Mouse (Mus musculus) embryonic stem cell, embryonic (primary cell): ENCODE measurements around the gene Pigp.
"Not testable (repeated sequence)": the region's sequence is repeated elsewhere in the genome, so short reads cannot be mapped to it uniquely, and the experiment has no call there.

Experiments used
- CTCF ChIA-PET, 4 experiments: fragments of 300-600 bp in 2 of 4; fragments of 350-600 bp in 2 of 4; sonication (Branson Sonifier 250); formaldehyde crosslinking; loops; one replicate each; lab custom pipeline; 2022; ENCODE audit warnings: inconsistent platforms in 2 of 4; lab: Charles Lee
- POLR2A ChIA-PET, 4 experiments: fragments of 300-600 bp in 2 of 4; fragments of 350-600 bp in 2 of 4; sonication (Branson Sonifier 250); formaldehyde crosslinking; loops; one replicate each; lab custom pipeline; 2022; ENCODE audit warnings: antibody characterized with exemption in 4 of 4, inconsistent platforms in 1 of 4; lab: Charles Lee

Pigp gene

DNA sequence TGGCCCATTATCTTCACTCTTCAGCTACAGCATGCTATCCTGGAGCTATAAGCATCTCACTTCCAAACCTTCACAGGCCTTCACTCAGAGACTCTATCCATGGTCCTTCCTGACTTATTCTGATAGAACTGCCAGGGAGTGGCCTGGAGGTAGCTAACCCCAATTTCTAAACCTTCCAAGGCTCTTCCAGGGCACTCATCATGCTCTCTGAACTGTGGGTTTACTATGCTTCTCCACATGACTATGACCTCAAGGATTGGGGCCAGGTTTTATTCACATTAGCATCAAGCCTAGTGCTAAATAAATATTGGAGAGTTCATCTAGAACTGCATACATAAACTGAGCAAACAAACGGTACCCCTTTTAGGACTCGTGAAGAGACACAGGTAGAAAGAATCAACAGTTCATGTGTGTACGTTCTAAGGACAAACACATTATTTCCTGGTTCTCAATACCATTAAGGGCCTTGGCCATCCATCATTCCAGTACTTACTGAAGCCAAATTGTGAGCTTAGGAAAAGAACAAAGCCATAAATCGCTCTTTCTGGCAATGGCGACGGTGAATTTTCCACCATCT lies 2.0 kb downstream of the Pigp start:
- CTCF ChIA-PET = interaction anchor here in 2 of 4 experiments (0.6 to 1.2 kb wide), 3 partner anchors 16 to 455 kb away, joined by 3 read pairs; partner anchors contain the start of gene Hlcs (in 1 of the 2)

DNA sequence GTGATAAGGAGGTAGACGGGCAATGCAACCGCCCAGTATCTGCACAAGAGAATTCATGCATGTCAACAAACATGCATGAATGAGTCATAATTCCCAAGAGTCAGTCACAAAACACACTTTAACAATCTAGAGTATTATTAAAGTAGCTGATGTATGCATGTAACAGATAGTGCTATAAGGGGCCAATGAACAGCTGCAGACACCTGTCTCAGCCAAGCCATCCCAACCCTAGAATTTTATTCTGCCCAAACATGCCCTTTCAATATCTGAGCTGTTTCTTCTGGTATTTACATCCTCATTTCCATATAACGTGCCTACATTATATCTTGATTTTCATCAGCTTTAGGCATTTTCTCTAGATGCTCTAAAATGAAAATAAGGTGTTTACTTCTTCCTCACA lies 6.2 kb downstream of the Pigp start:
- ChIA-PET CTCF (no interaction called here), POLR2A (no interaction called here)

More for the DNA sequence above, 2.0 kb downstream of the Pigp start:
- POLR2A ChIA-PET = interaction anchor here in 3 of 4 experiments (0.6 to 3.5 kb wide), 19 partner anchors 10 to 683 kb away, joined by 3 to 19 read pairs (median 4); partner anchors contain the start of genes Hlcs (in 2 of the 3) and Morc3 (in 1 of the 3)

DNA sequence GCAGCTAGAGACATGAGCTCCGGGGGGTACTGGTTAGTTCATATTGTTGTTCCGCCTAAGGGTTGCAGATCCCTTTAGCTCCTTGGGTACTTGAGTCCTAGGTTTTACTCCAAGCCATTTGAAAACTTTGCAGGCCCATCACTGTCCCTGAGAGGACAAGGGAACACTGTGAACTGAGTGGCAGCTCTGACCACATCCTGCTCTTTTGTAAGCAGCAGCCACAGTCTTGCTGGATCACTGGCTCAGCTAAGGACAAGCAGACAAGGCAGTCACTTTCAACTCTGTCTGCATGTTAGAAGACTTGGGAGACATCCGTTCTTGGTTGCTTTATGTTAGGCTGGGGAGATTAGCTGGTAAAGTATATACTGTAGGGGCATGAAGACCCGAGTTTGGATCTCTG lies 7.8 kb downstream of the Pigp start:
- CTCF ChIA-PET = no interaction called here
- POLR2A ChIA-PET = no interaction called here

DNA sequence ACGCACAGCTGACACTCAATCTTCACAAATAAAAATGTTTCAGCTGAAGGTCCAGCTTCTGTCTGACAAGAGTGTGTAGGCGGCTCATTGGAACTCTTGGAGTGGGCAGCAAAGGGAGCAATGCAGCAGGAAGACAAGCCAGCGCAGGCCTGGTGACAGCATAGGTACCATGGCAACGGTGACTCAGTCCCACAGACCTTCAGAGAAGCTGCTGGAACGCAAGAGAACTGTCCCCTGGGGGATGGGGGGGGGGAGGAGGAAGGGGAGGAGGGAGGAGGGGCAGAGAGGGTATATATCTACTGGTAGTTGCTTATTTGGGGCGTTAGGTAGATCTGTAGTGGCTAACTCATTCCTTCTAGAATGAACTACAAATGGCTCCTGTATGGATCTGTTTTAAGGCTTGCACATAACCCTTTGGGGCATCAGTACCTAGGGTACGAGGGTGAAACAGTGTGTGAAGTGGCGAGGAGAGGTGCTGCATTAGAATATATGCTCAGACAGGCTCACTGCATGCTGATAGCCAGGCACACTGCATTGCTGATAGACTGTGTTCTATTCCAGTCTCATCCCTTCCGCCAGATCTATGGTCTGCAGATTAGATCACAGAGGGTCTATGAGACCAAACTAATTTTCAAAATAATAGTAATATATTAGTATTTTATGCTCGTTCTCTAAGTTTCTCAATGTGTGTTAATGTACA lies 9.3 kb downstream of the Pigp start:
- POLR2A ChIA-PET = interaction anchor here in 2 of 4 experiments (0.5 to 0.8 kb wide), 3 partner anchors 196 to 430 kb away, joined by 3 read pairs; no protein-coding TSS in a partner anchor
- CTCF ChIA-PET = no interaction called here

DNA sequence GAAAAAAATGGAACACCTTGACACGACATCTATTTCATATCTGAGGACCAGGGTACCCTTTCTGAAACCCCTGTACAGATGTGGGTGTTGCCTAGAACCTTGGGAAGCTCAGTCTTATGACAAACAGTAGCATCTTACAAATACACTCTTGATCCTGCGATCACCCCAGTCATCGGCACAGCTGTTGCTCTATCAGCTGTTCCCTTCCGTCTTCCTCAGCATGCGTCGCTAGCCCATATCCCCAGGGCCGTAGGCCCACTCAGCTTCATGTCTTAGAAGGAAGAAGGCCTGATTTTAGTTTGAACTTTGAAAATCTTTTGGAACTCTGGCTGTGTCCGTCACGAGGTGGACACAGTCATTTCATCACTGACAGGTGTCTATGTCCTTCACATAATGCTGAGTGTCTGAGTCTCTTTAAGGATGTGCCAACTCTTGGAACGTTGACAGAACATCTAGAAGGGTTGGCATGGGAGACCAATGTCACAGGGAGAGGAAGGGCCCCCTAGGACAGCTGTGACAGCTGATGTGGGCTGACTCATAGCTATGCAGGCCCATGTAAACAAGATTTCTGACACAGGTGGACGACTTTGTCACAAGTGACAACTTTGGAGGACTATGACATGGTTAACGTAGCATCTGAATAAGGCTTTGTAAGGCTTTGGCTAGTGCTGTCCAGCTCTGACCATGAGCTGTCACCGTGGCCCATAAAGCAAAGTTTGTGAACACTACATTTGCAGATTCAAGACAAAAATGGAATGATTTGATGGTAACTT lies 10.9 kb downstream of the Pigp start:
- ChIA-PET POLR2A (interaction anchor here in 1 of 4 experiments (2.0 kb wide), 1 partner anchor 9 kb away, joined by 5 read pairs; the partner anchor contains the start of gene Ttc3), CTCF (no interaction called here)

DNA sequence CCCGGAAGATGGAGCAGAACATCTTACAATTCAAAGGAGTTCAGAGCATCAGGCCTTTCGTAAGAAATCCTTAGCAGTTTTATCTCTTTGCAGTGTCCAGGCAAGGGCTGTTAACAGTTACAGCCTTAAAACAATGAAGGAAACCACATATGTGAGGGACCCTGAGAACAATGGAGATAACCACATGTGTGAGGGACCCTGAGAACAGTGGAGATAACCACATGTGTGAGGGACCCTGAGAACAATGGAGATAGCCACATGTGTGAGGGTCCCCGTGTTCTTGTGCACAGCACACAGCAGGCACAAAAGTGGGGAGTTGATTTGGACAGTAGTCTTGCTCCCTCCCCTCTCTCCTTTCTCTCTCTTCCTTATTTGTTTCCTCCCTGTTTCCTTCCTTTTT lies 13.6 kb downstream of the Pigp start:
- ChIA-PET POLR2A (no interaction called here), CTCF (no interaction called here)

DNA sequence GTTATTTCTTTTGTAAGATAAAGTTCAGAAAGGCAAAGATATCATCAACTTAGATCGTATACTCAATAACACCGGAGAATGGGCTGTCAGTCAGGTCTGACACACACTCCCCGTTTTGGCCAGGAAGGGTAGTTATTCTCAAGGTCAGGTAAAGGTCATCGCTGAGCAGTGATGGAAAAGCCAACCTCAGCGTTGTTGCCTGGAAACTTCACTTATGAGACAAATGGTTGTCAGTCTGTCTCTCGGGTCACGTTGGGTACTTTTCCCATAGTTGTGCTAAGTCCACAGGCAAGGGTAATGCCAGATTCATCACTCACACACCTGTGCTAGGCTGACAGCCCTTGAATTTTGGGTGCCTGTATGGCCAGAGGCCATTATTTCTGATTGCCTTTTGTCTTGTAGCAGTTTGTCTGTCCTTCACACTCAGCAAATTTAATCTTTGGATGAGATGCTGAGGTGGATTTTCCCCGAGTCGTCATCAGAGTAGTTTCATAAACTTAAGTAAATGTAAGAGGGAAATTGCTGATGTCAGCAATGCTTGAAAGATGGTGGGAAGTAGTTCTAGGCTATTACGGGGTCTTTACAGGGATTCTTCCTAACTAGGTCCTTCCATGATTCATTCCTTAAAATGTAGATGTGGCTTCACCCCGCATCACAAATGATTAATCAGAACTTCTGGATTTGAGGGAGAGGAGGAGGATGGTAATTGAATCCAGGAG lies 14.7 kb downstream of the Pigp start:
- ChIA-PET CTCF (no interaction called here), POLR2A (no interaction called here)

DNA sequence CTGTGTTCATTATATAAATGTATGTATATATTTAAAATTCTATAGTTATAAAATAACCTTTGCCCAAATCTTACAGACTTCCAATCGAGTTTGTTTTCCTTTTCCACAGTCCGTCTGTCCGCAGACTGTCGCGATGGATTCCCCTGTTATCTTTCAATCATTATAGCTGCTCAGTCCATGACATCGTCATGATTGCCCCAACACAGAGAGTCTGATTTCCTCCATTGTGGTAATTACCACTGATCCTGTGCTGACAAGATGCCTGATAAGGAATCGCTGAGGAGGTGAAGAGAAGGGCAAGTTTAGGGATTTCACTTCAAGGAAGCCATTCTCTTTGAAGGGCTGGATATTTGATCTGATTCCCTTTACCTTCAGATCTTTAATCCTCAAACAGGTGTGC lies 15.6 kb downstream of the Pigp start:
- CTCF ChIA-PET = no interaction called here

DNA sequence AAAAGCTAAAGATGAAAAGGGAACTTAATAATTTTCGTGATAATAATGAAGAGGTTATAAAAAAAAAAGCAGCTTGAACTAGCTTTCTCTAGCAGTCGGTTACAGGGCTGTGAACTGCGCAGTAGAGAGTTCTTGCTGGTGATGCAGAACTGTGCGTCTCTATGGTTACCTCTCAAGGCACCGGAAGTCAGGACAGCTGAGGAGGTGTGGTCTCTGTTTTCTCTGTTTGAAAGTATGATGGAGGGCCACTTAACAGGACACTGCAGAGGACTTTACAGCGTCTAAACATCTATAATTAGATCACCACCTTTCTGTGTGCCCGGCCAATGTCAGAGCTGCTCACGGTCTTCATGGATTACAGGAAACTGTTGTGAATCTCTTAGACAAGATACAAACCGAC lies 17.2 kb downstream of the Pigp start:
- POLR2A ChIA-PET = interaction anchor here in 3 of 4 experiments (0.5 to 2.0 kb wide), 4 partner anchors 9 to 166 kb away, joined by 3 to 7 read pairs (median 4); no protein-coding TSS in a partner anchor
- CTCF ChIA-PET = interaction anchor here in 3 of 4 experiments (0.7 to 1.2 kb wide), 5 partner anchors 14 to 685 kb away, joined by 3 to 4 read pairs (median 4); no protein-coding TSS in a partner anchor

More for the DNA sequence above, 15.6 kb downstream of the Pigp start:
- POLR2A ChIA-PET = interaction anchor here in 1 of 4 experiments (0.6 to 2.0 kb wide), 2 partner anchors 46 to 398 kb away, joined by 4 to 7 read pairs; no protein-coding TSS in a partner anchor

DNA sequence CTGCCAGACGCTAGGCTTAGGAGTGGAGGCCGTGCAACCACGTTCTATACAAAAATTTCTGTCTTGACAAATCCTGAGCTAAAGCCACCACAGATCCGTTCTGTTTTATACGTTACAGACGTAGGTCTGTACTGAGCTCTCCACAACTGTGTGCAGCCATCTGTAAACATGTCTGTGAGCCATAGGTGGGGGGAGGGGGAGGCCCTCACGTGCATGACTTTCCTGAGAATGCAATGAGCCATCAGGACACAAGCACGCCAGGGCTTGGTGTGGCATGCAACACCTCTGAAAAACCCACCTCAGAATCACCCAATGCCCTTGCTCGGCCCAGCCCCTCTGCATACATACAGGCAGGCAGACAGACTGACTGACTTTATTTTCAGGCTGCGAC lies 21.4 kb downstream of the Pigp start:
- ChIA-PET CTCF (no interaction called here), POLR2A (interaction anchor here in 2 of 4 experiments (0.6 to 1.5 kb wide), 2 partner anchors 14 to 1871 kb away, joined by 4 to 5 read pairs; no protein-coding TSS in a partner anchor)

DNA sequence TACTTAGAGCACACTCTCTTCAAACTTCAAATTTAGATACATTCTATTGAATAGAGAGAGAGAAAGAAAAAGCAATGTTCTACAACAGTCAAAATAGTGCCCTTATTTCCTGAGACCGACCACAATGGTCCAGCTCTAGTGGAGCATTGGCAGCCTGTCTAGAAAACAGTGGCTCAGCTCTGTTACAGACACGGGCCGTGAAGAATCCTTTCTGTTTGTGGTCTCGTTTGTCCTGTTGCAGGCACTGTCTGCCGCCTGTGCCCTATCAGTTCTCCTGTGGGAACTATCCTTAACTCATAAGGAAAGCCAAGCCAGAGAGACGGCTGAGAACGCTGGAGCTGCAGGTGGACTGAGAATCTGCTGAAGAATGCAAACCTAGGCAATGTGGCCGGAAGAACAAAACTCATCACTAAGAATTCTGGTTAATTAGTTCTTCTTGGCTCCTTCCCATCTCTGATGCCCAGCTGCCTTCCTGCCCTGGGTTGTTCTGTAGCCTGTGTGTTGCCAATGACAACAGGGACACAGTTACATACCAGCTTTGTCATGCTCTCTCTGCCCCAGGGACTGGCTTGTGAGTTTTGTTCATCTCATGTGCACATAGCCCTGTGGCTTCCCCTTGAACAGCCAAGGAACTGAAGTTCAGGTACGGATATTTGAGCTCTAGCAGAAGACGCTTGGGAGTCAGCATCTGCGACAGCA lies 21.9 kb downstream of the Pigp start:
- ChIA-PET CTCF (interaction anchor here in 1 of 4 experiments (0.6 kb wide), 1 partner anchor 95 kb away, joined by 3 read pairs; no protein-coding TSS in a partner anchor), POLR2A (interaction anchor here in 1 of 4 experiments (1.2 to 1.5 kb wide), 2 partner anchors 13 to 20 kb away, joined by 3 to 4 read pairs; partner anchors contain the start of gene Ttc3)

DNA sequence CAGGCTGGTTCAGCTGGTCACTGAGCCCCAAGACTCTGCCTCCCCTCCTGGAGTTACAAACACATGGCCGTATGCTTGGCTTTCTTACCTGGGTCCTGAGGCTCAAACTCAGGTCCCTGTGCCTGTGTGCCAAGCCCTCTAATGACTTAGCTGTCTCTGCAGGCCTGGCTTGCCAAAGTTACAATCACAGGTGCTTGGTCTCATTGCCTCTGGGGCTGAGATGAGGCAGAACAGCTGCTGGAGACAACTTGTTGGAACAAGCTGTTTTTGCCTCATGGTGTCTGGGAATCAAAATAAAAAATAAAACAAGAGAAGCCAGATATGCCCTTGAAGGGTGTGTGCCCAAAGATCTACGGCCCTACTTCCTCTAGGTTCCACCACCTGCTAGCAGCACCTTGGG lies 22.9 kb downstream of the Pigp start:
- ChIA-PET CTCF (interaction anchor here in 1 of 4 experiments (0.6 kb wide), 1 partner anchor 94 kb away, joined by 3 read pairs; no protein-coding TSS in a partner anchor), POLR2A (interaction anchor here in 1 of 4 experiments (1.2 to 1.5 kb wide), 2 partner anchors 12 to 21 kb away, joined by 3 to 4 read pairs; partner anchors contain the start of gene Ttc3)

DNA sequence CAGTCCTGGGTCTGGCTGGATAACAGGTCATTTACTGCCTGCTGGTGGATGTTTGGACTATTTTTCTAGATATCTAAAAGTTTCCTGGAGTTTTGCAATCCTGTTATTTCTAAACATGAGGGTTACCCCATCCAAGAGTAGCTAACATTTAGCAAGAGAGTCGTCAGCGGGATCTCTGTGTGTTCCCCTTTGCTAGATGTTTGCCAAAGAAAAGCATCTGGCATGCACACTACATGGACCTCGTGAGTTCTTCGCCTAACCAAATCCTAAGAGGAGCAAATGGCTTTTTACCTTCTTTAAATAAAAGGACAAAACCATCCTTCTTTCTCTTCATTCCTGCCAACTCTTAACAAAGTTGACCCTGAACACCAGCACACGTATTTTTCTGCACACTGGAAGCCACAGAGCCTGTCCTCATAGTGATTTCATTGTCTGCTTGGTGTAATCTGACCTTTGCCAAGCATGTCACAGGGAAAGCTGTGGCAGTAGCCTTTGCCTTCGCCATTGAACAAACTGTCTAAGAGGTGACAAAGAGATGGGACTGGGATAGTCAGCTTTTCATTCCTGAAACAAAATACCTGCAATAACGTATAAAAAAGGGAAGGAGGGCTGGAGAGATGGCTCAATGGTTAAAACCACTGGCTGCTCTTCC lies 24.4 kb downstream of the Pigp start:
- ChIA-PET CTCF (no interaction called here), POLR2A (interaction anchor here in 1 of 4 experiments (0.6 kb wide), 1 partner anchor 184 kb away, joined by 3 read pairs; no protein-coding TSS in a partner anchor)

DNA sequence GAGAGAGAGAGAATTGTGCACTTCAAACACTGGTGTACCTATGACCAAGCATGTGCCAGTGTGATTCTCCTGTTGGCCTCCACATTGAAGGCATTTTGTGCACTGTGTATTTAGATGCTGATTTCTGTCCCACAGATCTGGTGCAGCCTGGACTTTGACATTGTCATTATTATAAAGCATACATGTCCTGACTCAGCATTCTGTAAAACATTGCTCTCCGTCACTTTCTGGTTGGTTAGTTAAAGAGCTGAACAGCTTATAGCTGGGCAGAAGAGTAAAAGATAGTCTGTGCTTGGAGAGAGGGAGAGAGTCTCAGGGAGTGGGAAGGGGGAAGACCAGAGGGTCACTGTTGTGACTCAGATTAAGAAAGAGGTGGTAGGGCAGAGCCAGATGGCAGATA lies 25.9 kb downstream of the Pigp start:
- ChIA-PET POLR2A (interaction anchor here in 1 of 4 experiments (0.8 kb wide), 1 partner anchor 9 kb away, joined by 5 read pairs; no protein-coding TSS in a partner anchor), CTCF (interaction anchor here in 1 of 4 experiments (0.6 to 0.9 kb wide), 2 partner anchors 32 to 41 kb away, joined by 3 read pairs; no protein-coding TSS in a partner anchor)

DNA sequence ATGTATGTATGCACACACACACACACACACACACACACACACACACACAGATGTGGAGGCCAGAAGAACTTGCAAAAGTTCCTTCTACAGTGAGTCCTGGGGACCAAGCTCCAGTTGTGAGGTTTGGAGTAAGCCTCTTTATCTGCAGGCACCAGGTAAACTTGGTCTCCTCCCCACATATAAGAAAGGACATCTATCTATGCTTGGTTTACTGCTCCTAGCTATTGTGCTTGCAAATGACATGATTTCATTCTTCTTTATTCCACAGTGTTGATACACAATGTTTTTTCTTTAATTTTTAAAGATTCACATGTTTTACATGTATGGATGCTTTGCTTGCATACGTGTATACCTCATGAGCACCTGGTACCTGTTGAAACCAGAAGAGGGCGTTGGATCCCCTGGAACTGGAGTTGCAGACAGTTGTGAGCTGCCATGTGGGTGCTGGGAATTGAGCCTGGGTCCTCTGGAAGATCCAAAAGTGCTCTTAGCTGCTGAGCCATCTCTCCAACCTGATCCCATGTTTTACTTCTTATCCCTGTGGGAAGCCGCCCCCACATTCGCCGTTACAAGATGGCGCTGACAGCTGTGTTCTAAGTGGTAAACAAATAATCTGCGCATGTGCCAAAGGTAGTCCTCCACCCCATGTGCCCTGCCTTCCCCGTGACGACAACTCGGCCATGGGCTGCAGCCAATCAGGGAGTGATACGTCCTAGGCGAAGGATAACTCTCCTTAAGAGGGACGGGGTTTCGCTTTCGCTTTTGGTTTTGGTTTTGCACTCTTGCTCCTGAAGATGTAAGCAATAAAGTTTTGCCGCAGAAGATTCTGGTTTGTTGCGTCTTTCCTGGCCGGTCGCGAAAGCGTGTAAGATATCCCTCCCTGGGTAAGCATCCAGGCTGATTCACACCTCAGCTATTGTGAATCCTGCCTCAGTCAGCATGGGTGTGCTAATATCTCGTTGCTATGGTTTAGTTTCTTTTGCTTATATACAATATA lies 32.2 kb downstream of the Pigp start:
- CTCF ChIA-PET, POLR2A ChIA-PET: not testable (repeated sequence)

DNA sequence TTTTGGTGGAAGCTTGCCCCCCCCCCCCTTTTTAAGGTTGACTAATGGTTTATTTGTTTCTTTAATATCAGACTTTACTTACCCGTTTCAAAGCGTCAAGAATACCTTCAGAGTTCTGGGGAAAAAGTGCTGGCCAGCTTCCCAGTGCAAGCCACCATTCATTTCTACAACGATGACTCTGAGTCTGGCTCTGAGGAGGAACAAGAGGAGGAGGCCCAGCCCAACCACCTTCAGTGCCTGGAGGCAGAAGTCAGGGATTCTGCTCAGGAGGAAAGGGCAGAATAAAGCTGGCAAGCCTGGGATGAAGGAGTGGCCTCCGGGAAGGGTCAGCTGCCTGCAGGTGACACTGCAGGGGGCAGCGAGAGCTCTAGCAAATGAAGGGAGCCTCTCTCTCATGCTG lies 36.0 kb downstream of the Pigp start:
- POLR2A ChIA-PET = interaction anchor here in 1 of 4 experiments (0.7 to 1.5 kb wide), 3 partner anchors 14 to 22 kb away, joined by 3 to 4 read pairs (median 4); partner anchors contain the start of gene Hlcs
- CTCF ChIA-PET = interaction anchor here (0.6 to 1.0 kb wide), 5 partner anchors 22 to 1514 kb away, joined by 3 to 5 read pairs (median 4); no protein-coding TSS in a partner anchor
